Mouse (Mus musculus) olfactory bulb, adult 2 months (tissue): ENCODE results near the gene Slc44a4.

ENCODE experiments used
- CTCF ChIP-seq: fragments of 200-500 bp; IDR thresholded peaks from 2 replicates; pipeline ENCODE4 v1.5.1; 2012; ENCODE audit warnings: low read depth, mild to moderate bottlenecking, low read length, moderate library complexity; ENCODE audit not compliant: insufficient read depth
- POLR2A ChIP-seq: fragments of 200-500 bp; IDR thresholded peaks from 2 replicates; pipeline ENCODE4 v1.6.1; 2012; ENCODE audit warnings: mild to moderate bottlenecking, low read depth, low read length, moderate library complexity; ENCODE audit not compliant: insufficient read depth

DNA sequence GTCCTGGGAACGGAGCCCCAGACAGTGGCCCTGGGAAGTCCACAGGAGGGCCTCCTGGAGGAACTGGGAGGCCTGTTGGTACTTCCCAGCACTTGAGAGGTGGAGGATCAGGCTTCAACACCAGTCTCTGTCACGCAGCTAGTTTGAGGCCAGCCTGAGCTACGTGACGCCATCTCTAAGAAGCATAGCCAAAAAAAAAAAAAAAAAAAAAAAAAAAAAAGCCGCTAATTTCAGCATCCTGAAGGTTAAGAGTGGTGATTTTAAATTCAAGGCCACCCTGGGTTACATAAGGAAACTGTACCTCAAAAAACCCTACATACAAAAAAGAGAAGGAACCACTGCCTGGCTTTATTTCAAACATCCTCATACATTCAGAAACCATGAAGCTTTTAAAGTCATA is 10.0 kb downstream of the Slc44a4 start:
- TF ChIP-seq CTCF (no peak), POLR2A (no peak)
